Mouse (Mus musculus) megakaryocyte, embryonic 14.5 days (primary cell): ENCODE data around the gene Rcan2. TPM values are rescaled to one million over a fixed set of nuclear protein-coding genes. Genes with fewer than 3 reads are reported as not detected.

Experiments
- H3K27me3 ChIP-seq: replicated peaks from 2 replicates; pipeline ENCODE3; 2012; ENCODE audit warnings: inconsistent platforms
- H3K36me3 ChIP-seq: replicated peaks from 2 replicates; pipeline ENCODE3; 2012; ENCODE audit warnings: low read length, inconsistent platforms, mixed read lengths
- H3K4me1 ChIP-seq: 2 replicates; pipeline ENCODE4 v1.6.1; 2012; ENCODE audit warnings: inconsistent platforms
- H3K4me3 ChIP-seq: replicated peaks from 2 replicates; pipeline ENCODE3; 2012; ENCODE audit warnings: moderate library complexity, mild to moderate bottlenecking, inconsistent platforms
- H3K9me3 ChIP-seq: 2 replicates; pipeline ENCODE4 v1.6.1; 2012; ENCODE audit warnings: inconsistent platforms
- FLI1 ChIP-seq: IDR thresholded peaks from 2 replicates; pipeline ENCODE4 v1.6.1; 2012; ENCODE audit warnings: low read length, inconsistent platforms, mixed read lengths
- GATA1 ChIP-seq: IDR thresholded peaks from 3 replicates; pipeline ENCODE4 v1.6.1; 2012; ENCODE audit warnings: mixed read lengths, low read length, inconsistent platforms, borderline replicate concordance
- polyA plus RNA-seq: library from polyadenylated mRNA; stranded (reverse); fragments of >175 nt; gene quantifications from 2 replicates; pipeline ENCODE4 v1.2.3, GENCODE M21; 2012; ENCODE audit warnings: low replicate concordance; ENCODE audit not compliant: insufficient read depth

Rcan2 gene
- polyA plus RNA-seq, 1 experiment: 0.10 TPM

DNA sequence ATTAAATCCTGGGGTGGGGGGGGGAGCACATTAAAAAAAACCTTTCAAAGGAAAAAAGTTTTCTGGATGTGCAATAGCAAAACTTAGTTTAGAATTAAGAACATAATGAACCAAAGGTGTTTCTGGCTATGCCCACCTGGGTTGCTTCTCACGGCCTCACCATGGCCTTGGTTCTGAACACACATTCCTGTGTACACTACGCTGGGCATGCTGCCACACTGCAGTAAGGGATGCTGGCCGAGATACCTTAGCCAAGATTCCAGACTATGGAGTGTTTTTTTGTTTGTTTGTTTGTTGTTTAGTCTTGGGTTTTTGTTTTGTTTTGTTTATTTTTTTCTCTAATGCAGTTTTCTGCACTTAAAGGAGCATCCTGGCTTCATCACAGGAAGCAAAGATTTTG is 100.3 kb downstream of the Rcan2 start:
- Histone ChIP-seq H3K4me1 (peaks cover 11% of the 10 kb centered on the region), H3K9me3 (no peaks in the 10 kb centered on the region), H3K36me3 (no peaks in the 10 kb centered on the region), H3K4me3 (no peak overlapping the region), H3K27me3 (no peaks in the 10 kb centered on the region)
- no peak for TF ChIP-seq FLI1
- TF ChIP-seq GATA1: no peak

DNA sequence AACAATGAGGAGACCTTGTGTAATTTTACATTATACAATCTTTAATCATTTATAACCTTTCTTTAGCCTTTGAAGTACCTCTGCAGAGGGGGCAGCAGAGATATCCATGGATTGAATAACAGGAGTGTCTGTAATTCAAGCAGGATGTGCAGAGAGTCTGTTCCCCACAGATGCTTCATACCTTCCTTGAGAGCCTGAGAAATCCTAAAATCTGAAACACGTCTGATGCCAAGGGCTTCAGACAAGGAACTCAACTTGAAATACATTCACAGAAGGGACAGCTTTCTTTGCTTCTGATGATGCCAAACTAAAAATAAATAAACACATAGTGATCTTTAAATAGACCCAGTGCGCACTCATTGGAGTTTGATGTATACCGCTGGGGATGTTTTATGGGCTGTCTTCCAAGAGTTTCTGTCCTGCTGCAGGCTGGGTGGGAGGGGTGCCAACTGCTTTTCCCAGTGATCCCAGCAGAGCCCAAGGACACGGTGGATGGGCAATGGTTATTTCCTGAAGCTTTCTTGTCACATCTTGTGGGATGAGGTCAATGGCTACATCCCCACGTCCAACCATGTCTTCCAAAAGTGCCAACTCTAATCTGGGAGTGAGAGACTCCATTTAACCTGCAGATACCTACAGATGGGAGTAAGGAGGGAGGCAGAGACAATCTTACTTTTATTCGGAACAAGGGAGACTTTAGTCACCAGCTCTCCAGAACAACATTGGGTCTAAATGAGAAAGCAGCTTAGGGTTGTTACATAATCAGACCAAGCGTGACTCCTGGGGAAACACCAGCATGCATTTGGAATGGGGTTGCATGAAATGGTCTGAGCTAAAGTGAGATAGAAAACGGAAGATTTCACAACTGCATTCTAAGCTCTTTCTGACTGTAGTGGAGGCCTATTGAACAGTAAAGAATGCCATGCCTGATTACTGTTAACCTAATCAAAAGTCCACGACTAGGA is 102.9 kb downstream of the Rcan2 start:
- TF ChIP-seq FLI1: no peak
- TF ChIP-seq GATA1: no peak
- Histone ChIP-seq H3K9me3 (no peaks in the 10 kb centered on the region), H3K27me3 (no peaks in the 10 kb centered on the region), H3K4me3 (no peak overlapping the region), H3K4me1 (peaks cover 11% of the 10 kb centered on the region), H3K36me3 (no peaks in the 10 kb centered on the region)

DNA sequence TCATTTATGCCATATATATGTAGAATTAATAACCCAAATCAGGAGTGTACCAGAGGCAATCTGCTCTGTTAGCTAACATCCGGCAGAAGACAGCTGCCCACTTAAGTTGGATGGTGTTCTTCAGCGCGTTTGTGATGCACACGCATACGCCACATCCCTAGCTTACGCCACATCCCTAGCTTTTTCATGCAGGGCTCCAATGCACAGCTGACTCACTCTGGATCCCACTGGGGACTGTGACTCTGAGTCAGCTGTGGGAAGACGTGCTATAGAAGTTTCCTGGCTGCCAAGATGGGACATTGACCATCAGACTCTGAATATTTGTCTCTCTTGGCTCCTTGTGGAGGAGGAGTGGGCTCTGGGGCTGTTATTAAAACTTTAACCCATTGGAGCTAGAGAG is 103.7 kb downstream of the Rcan2 start:
- no peak for TF ChIP-seq FLI1
- no peak for TF ChIP-seq GATA1
- Histone ChIP-seq H3K27me3 (no peaks in the 10 kb centered on the region), H3K4me1 (peaks cover 6% of the 10 kb centered on the region), H3K9me3 (no peaks in the 10 kb centered on the region), H3K36me3 (no peaks in the 10 kb centered on the region), H3K4me3 (no peak overlapping the region)

DNA sequence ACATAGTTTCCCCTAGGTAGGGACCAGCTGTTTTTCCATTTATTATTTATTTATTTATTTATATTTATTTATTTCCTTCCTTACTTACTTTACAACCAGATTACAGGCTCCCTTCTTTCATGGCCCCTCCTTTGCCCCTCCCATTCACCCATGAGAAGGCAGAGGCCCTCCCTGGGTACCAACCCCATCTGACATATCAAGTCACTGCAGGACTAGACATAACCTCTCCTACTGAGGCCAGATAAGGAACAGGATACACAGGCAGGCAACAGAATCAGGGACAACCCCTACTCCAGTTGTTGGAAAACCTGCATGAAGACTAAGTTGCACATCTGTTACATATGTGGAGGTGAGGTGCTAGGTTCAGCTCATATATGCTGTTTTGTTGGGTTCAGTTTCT is 105.6 kb downstream of the Rcan2 start:
- Histone ChIP-seq H3K9me3 (no peaks in the 10 kb centered on the region), H3K27me3 (no peaks in the 10 kb centered on the region), H3K36me3 (no peaks in the 10 kb centered on the region), H3K4me1 (no peaks in the 10 kb centered on the region), H3K4me3 (no peak overlapping the region)
- no peak for TF ChIP-seq GATA1
- TF ChIP-seq FLI1: no peak

DNA sequence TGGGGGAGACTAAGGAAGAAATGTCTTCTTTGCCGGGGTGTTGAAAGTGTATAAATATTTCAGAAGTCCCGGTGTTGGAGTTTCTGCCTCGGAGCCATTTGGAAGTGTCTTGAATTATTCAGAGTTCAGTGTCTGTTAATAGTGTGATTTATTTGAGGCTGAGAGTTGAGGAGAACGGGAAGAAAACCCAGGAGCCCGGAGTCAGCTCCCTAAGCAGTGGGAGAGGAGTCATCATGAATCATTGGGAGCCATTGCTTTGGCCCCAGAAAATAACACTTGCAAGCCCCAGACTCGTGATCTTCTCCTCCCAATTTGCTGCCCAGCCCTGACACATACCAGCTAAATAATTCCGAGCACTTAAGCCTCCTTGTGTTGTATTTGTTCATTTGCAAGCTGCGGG is 115.0 kb downstream of the Rcan2 start:
- no peaks in the 10 kb centered on the region for H3K27me3 ChIP-seq
- no peaks in the 10 kb centered on the region for H3K36me3 ChIP-seq
- peaks cover 11% of the 10 kb centered on the region; the same call in 1 of the 2 replicates for H3K9me3 ChIP-seq
- no peak overlapping the region for H3K4me3 ChIP-seq
- H3K4me1 ChIP-seq: no peaks in the 10 kb centered on the region
- TF ChIP-seq GATA1: no peak
- no peak for TF ChIP-seq FLI1

DNA sequence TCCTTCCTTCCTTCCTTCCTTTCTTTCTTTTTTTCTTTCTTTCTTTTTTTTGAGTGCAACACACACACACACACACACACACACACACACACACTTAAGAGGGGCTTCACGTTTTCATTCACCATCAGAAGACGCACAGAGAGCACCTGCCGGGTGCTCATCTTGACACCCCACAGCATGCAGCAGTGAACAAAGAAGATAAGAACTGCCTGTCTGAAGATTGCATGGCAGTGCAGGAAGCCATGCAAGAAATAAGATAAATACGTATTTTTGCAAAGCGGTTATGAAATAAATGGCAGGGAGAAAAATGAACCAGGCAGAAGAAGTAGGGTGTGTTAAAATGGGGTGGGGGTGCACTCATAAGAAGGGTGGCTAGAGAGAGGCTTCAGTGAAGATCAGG is 116.0 kb downstream of the Rcan2 start:
- no peak overlapping the region for H3K4me3 ChIP-seq
- H3K36me3 ChIP-seq: no peaks in the 10 kb centered on the region
- no peaks in the 10 kb centered on the region for H3K27me3 ChIP-seq
- no peak for TF ChIP-seq GATA1
- TF ChIP-seq FLI1: no peak
- no peaks in the 10 kb centered on the region for H3K4me1 ChIP-seq
- peaks cover 11% of the 10 kb centered on the region; the same call in 1 of the 2 replicates for H3K9me3 ChIP-seq

DNA sequence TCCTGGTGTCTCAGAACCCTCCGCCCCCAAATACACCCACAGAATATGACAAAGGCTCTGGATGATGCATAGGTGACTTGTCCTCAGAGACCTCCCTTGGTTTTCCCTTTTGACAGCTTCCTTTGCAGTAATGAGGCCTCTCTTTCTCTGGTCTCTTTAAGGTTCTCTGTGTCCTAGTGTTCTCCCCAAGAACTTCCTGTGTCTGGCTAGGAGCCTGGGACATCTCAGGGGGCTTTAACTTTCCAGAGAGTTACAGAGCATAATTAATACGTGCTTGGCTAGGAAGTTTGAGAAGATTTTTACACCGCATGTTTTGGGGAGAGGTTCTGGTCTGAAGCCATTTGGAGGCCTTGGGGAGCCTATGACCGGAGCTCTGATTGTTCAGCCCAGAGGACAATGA is 128.7 kb downstream of the Rcan2 start:
- Histone ChIP-seq H3K9me3 (peaks cover 41% of the 10 kb centered on the region), H3K27me3 (no peaks in the 10 kb centered on the region), H3K36me3 (no peaks in the 10 kb centered on the region), H3K4me3 (no peak overlapping the region), H3K4me1 (no peaks in the 10 kb centered on the region)
- TF ChIP-seq GATA1 (no peak), FLI1 (no peak)

DNA sequence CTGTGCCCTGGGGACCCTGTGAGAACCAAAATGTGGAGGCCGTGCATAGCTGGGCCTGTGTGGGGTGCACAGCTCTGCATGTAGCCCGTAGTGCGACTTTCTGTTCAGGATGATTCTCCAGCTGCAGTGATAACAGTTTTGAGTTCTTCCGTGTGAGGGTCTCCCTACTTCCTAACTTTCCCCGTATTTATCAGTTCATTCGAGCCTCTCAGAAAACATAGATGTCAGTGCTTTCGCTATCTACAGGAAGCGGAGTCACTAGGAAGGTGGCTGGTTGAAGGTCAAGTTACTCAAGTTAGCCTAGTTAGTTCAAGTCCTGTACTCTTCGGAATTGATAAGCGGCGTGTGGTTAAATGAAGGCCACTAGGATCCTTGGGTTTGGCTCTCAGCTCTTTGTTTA is 130.6 kb downstream of the Rcan2 start:
- Histone ChIP-seq H3K36me3 (no peaks in the 10 kb centered on the region), H3K9me3 (peaks cover 50% of the 10 kb centered on the region), H3K4me1 (0 out of 2 replicates have a peak, but pooled peaks cover 3% of the 10 kb centered on the region), H3K4me3 (no peak overlapping the region), H3K27me3 (no peaks in the 10 kb centered on the region)
- TF ChIP-seq FLI1: no peak
- TF ChIP-seq GATA1: no peak

DNA sequence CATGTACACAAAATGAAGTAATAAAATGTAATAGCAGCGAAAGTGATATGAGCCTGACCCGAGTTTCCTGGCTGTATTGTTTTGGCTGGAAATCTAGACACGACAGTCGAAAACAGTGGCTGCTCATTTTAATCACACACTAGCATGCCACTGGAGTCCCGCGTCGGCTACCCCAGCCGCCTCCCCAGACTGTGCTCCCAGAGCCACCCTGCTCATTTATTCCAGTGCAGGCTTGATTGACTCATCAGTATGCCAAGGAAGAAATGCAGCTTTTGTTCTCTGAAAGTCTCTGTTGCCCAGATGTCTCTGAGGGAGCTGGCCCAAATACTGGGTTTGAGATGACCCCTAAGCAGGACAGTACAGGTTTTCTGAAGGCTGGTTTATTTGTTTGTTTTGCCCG is 132.9 kb downstream of the Rcan2 start:
- H3K36me3 ChIP-seq: no peaks in the 10 kb centered on the region
- no peaks in the 10 kb centered on the region for H3K27me3 ChIP-seq
- peaks cover 48% of the 10 kb centered on the region for H3K9me3 ChIP-seq
- H3K4me1 ChIP-seq: 0 out of 2 replicates have a peak, but pooled peaks cover 3% of the 10 kb centered on the region
- no peak for TF ChIP-seq GATA1
- no peak for TF ChIP-seq FLI1
- no peak overlapping the region for H3K4me3 ChIP-seq

DNA sequence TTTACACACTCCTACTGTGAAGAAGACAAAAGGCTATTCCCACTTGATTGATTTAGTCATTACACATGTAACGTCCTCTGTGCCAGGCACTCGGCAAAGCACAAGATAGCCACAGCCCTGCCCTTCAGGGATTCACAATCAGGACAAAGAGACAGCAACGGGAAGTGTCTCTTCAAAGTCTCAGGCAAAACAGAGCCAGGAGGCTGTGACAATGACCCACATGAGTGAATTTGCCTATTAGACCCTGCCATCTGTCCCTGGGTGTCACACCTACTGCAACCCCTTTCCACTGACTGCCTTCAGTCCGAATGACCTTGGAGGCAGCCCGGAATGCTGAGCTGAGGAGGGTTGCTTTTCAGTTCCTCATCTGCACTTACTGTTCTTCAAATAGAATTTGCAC is 151.1 kb downstream of the Rcan2 start:
- peaks cover 4% of the 10 kb centered on the region for H3K27me3 ChIP-seq
- H3K36me3 ChIP-seq: no peaks in the 10 kb centered on the region
- H3K4me1 ChIP-seq: no peaks in the 10 kb centered on the region
- H3K4me3 ChIP-seq: no peak overlapping the region
- TF ChIP-seq FLI1 (no peak), GATA1 (no peak)
- H3K9me3 ChIP-seq: no peaks in the 10 kb centered on the region
